In genomic region chr8:96237940-96238339, GRCm38 (mm10) we compare ENCODE assay signal across 11 mouse cellular contexts.
"Had no signal": no experiment of that assay in that cellular context is flagged by ENCODE, and none has a peak within 500 bp of the region (broad histone marks: within the 10 kb centered on the region; RNA-seq: fewer than 3 reads in every experiment).

No protein-coding gene starts in this region.

- H3K9me3 ChIP-seq: limb, embryonic 13.5 days; liver, embryonic 15.5 days; midbrain, embryonic 13.5 days; stomach, embryonic 15.5 days had no signal

- H3K27ac ChIP-seq: limb, embryonic 13.5 days; liver, embryonic 15.5 days; midbrain, embryonic 13.5 days; stomach, embryonic 15.5 days had no signal

- H3K4me1 ChIP-seq: limb, embryonic 13.5 days; liver, embryonic 15.5 days; midbrain, embryonic 13.5 days; stomach, embryonic 15.5 days had no signal

- H3K4me2 ChIP-seq: limb, embryonic 13.5 days; liver, embryonic 15.5 days; midbrain, embryonic 13.5 days; stomach, embryonic 15.5 days had no signal

- H3K27me3 ChIP-seq: limb, embryonic 13.5 days; liver, embryonic 15.5 days; midbrain, embryonic 13.5 days; stomach, embryonic 15.5 days had no signal

- ATAC-seq: lung, postnatal 0 days; midbrain, embryonic 13.5 days had no signal

- H3K36me3 ChIP-seq: limb, embryonic 13.5 days; liver, embryonic 15.5 days; midbrain, embryonic 13.5 days; stomach, embryonic 15.5 days had no signal

- H3K9ac ChIP-seq: limb, embryonic 13.5 days; liver, embryonic 15.5 days; midbrain, embryonic 13.5 days; stomach, embryonic 15.5 days had no signal

- DNase-seq: left cerebral cortex, postnatal 4 days; lung, adult 2 months; lung, postnatal 36 days; right cerebral cortex, postnatal 14 days; thymus, adult 2 months; thymus, postnatal 25 days had no signal

- H3K4me3 ChIP-seq: limb, embryonic 13.5 days; liver, embryonic 15.5 days; midbrain, embryonic 13.5 days; stomach, embryonic 15.5 days had no signal
